Mouse (Mus musculus) E14TG2a.4 (cell line): ENCODE measurements around the gene Med29.

Experiments used
- H3K27me3 ChIP-seq: 2 replicates; pipeline ENCODE4 v1.6.1; 2014; ENCODE audit warnings: low read length, control low read depth; ENCODE audit not compliant: insufficient read depth
- H3K36me3 ChIP-seq: 2 replicates; pipeline ENCODE4 v1.6.1; 2014; ENCODE audit warnings: low read length, control low read depth; ENCODE audit not compliant: insufficient read depth
- H3K4me1 ChIP-seq: replicated peaks from 2 replicates; pipeline ENCODE4 v1.6.1; 2014; ENCODE audit warnings: low read depth, low read length, control low read depth
- H3K4me3 ChIP-seq: replicated peaks from 2 replicates; pipeline ENCODE4 v1.5.1; 2014; ENCODE audit warnings: mild to moderate bottlenecking, low read length
- H3K9me3 ChIP-seq: 2 replicates; pipeline ENCODE4 v1.6.1; 2014; ENCODE audit warnings: low read length, control low read depth
- CTCF ChIP-seq: conservative IDR thresholded peaks from 2 replicates; pipeline ENCODE4 v1.5.1; 2014; ENCODE audit warnings: low read length
- NANOG ChIP-seq: IDR thresholded peaks from 2 replicates; pipeline ENCODE4 v1.6.1; 2014; ENCODE audit warnings: borderline replicate concordance, low read length, mixed read lengths
- POU5F1 ChIP-seq: IDR thresholded peaks from 2 replicates; pipeline ENCODE4 v1.6.1; 2014; ENCODE audit warnings: low read length, borderline replicate concordance

Gene Med29

GRCm38 (mm10) chr7:28380237-28381016, 12.1 kb downstream of the Med29 start, which contains the start of gene Zfp36:
TSS of gene Zfp36 (minus strand) at chr7:28380253.
- no peak for TF ChIP-seq CTCF
- TF ChIP-seq NANOG: no peak
- no peak for TF ChIP-seq POU5F1
- peaks cover 90% of the 10 kb centered on the region for H3K4me1 ChIP-seq

GRCm38 (mm10) chr7:28378769-28379651, 13.5 kb downstream of the Med29 start:
- H3K4me3 ChIP-seq: peak overlapping the region; percentile 89
- no peaks in the 10 kb centered on the region for H3K27me3 ChIP-seq
- peaks cover 90% of the 10 kb centered on the region for H3K4me1 ChIP-seq
- H3K36me3 ChIP-seq: peaks cover 16% of the 10 kb centered on the region
- TF ChIP-seq NANOG (no peak), POU5F1 (no peak), CTCF (no peak)
- H3K9me3 ChIP-seq: no peaks in the 10 kb centered on the region

More at GRCm38 (mm10) chr7:28380237-28381016, 12.1 kb downstream of the Med29 start, which contains the start of gene Zfp36:
- H3K36me3 ChIP-seq: peaks cover 30% of the 10 kb centered on the region
- no peaks in the 10 kb centered on the region for H3K27me3 ChIP-seq
- H3K4me3 ChIP-seq: peak within 1 kb of the TSS; percentile 89
- H3K9me3 ChIP-seq: no peaks in the 10 kb centered on the region

- H3K36me3 ChIP-seq: peaks cover 13% of the 10 kb centered on the region
- H3K4me3 ChIP-seq: peak overlapping the region; percentile 89
- H3K4me1 ChIP-seq: peaks cover 88% of the 10 kb centered on the region
- H3K27me3 ChIP-seq: no peaks in the 10 kb centered on the region
- TF ChIP-seq POU5F1 (no peak), CTCF (no peak), NANOG (no peak)
- H3K9me3 ChIP-seq: no peaks in the 10 kb centered on the region
Measured at GRCm38 (mm10) chr7:28378066-28378690, 14.3 kb downstream of the Med29 start.

GRCm38 (mm10) chr7:28377190-28378065, 15.1 kb downstream of the Med29 start:
- peaks cover 81% of the 10 kb centered on the region for H3K4me1 ChIP-seq
- H3K27me3 ChIP-seq: no peaks in the 10 kb centered on the region
- H3K9me3 ChIP-seq: no peaks in the 10 kb centered on the region
- no peak for TF ChIP-seq POU5F1
- TF ChIP-seq NANOG: no peak
- no peak for TF ChIP-seq CTCF
- peaks cover 13% of the 10 kb centered on the region for H3K36me3 ChIP-seq
- H3K4me3 ChIP-seq: peak overlapping the region; percentile 89

GRCm38 (mm10) chr7:28376011-28376771, 16.3 kb downstream of the Med29 start:
- peak overlapping the region; percentile 89 for H3K4me3 ChIP-seq
- H3K9me3 ChIP-seq: no peaks in the 10 kb centered on the region
- H3K4me1 ChIP-seq: peaks cover 73% of the 10 kb centered on the region
- H3K36me3 ChIP-seq: peaks cover 13% of the 10 kb centered on the region
- TF ChIP-seq CTCF (no peak), POU5F1 (no peak), NANOG (no peak)
- no peaks in the 10 kb centered on the region for H3K27me3 ChIP-seq

- peaks cover 73% of the 10 kb centered on the region for H3K4me1 ChIP-seq
- peaks cover 17% of the 10 kb centered on the region for H3K36me3 ChIP-seq
- H3K4me3 ChIP-seq: peak overlapping the region; percentile 89
- TF ChIP-seq NANOG (no peak), CTCF (no peak), POU5F1 (no peak)
- peaks cover 8% of the 10 kb centered on the region for H3K27me3 ChIP-seq
- H3K9me3 ChIP-seq: no peaks in the 10 kb centered on the region
Measured at GRCm38 (mm10) chr7:28375176-28375921, 17.2 kb downstream of the Med29 start.
